Mouse (Mus musculus): ENCODE data around the gene Gm15517.

- TF ChIP-seq POLR2A (IDR thresholded peaks at IDR 0.05; ENCODE audit: low read depth, low read length) (no peak), CTCF (IDR thresholded peaks at IDR 0.05; ENCODE audit: extremely low read depth, insufficient read length, insufficient replicate concordance, low read depth, low read length) (no peak)
Observed at GRCm38 (mm10) chr7:44273446-44273845, 12.2 kb downstream of the Gm15517 start.

Measured in small intestine, adult 2 months (tissue).